Mouse (Mus musculus): ENCODE measurements at regions not wholly inside any gene's neighbourhood (a gene's known extent, or its start where the extent isn't known, plus 50 kb on each side); places are given as distances from the start of the nearest gene placed in this dataset.
"Not testable (repeated sequence)": the region's sequence is repeated elsewhere in the genome, so short reads cannot be mapped to it uniquely, and the experiment has no call there.

- H3K4me3 ChIP-seq = peak overlapping the region; percentile 49
- not testable (repeated sequence) for DNase-seq (ENCODE audit: low spot score); H3K27ac ChIP-seq (replicated peaks); H3K36me3 ChIP-seq; H3K9me3 ChIP-seq (replicated peaks); H3K4me1 ChIP-seq
- peaks cover 18% of the 10 kb centered on the region for H3K27me3 ChIP-seq (ENCODE audit: low read depth, poor library complexity, severe bottlenecking)
- under 1% methylated on average over 27 of the region's 52 CpGs for WGBS
These were observed 60.1 kb downstream of the Dynlt1b start for GRCm38 (mm10) chr17:6489926-6490564.

DNA sequence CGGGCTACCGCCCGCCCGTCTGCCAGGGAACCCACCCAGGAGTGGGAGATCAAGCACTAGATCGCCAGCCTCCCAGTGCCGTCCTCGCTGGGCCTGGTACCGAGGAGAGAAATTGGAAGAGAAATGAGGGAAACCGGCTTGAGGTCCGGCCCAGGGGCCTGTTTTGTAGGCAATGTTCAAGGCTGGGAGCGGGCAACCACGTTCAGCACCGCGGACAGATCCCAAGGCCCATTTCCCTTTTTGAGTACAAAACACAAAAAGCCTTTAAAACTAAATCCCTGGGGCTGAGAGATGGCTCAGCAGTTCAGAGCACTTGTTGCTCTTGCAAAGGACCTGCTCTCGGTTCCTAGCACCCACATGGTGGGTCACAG lies 60.6 kb downstream of the Dynlt1b start:
- H3K4me1 ChIP-seq; H3K4me3 ChIP-seq; H3K9me3 ChIP-seq (replicated peaks); DNase-seq (ENCODE audit: low spot score); H3K27ac ChIP-seq (replicated peaks); H3K36me3 ChIP-seq: not testable (repeated sequence)
- H3K27me3 ChIP-seq (ENCODE audit: low read depth, poor library complexity, severe bottlenecking) = peaks cover 18% of the 10 kb centered on the region
- WGBS = no CpG with 5 or more reads among the region's 15 CpGs

- 29% methylated on average over 19 of the region's 19 CpGs for WGBS
- DNase-seq (ENCODE audit: low spot score) = peak; percentile 22
These were observed 62.6 kb downstream of the Dynlt1b start for GRCm38 (mm10) chr17:6492501-6492900.

DNA sequence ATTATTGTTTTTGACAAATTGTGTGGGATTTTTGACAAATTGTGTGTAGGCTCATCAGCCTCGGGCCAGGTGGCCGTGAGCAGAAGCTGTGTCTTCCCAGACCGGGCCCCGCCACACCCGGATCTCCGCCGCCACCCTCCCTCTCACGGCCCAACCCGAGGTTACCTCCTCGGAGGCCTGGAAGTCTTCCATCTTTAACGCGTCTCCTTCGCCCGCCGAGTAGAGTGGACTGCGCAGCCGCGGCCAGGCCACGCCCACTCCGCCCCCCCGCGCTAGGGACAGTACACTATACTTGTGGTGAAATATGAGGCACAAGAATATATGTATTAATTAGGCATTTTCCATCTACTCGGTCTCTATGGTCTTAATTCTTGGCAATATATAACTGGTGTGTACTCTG lies 63.0 kb downstream of the Dynlt1b start:
- 34% methylated on average over 23 of the region's 23 CpGs for WGBS
- DNase-seq (ENCODE audit: low spot score) = peak; percentile 24
- H3K4me3 ChIP-seq = peak overlapping the region; percentile 30; the same call in 1 of the 2 replicates

More at GRCm38 (mm10) chr17:6492501-6492900, 62.6 kb downstream of the Dynlt1b start:
- H3K27ac ChIP-seq (replicated peaks); H3K4me1 ChIP-seq; H3K9me3 ChIP-seq (replicated peaks); H3K36me3 ChIP-seq: not testable (repeated sequence)
- Histone ChIP-seq H3K4me3 (peak overlapping the region; percentile 41), H3K27me3 (ENCODE audit: low read depth, poor library complexity, severe bottlenecking) (peaks cover 18% of the 10 kb centered on the region)

GRCm38 (mm10) chr17:6496491-6496890 lies 66.6 kb downstream of the Dynlt1b start:
- WGBS = 90% methylated on average over 9 of the region's 9 CpGs
- not testable (repeated sequence) for H3K4me3 ChIP-seq; H3K27ac ChIP-seq (replicated peaks); H3K9me3 ChIP-seq (replicated peaks); H3K4me1 ChIP-seq; DNase-seq (ENCODE audit: low spot score); H3K27me3 ChIP-seq (ENCODE audit: low read depth, poor library complexity, severe bottlenecking); H3K36me3 ChIP-seq

More for the DNA sequence above, 63.0 kb downstream of the Dynlt1b start:
- peaks cover 18% of the 10 kb centered on the region for H3K27me3 ChIP-seq (ENCODE audit: low read depth, poor library complexity, severe bottlenecking)
- H3K36me3 ChIP-seq; H3K4me1 ChIP-seq; H3K27ac ChIP-seq (replicated peaks); H3K9me3 ChIP-seq (replicated peaks): not testable (repeated sequence)

DNA sequence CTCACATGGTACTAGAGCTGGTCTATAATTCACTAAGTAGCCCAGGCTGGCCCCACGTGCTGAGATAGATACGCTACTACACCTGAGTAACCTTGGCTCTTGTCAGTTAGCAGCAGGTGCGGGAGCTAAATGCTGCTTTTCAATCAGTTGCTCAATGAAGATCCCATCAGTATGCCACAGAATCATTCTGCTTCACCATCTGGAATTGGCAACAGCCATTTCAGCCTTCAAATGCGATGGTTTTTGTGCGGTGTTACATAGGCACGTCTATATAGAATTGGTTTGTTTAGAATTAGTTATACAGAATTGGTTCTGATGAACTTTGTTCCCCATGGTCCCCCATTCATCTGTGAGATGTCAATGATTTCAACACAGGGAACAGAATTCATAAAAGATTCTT lies 72.8 kb downstream of the Dynlt1b start:
- not testable (repeated sequence) for H3K4me3 ChIP-seq; H3K4me1 ChIP-seq; DNase-seq (ENCODE audit: low spot score); H3K27ac ChIP-seq (replicated peaks); H3K9me3 ChIP-seq (replicated peaks); H3K36me3 ChIP-seq; H3K27me3 ChIP-seq (ENCODE audit: low read depth, poor library complexity, severe bottlenecking)
- WGBS = 91% methylated on average over 4 of the region's 6 CpGs

- WGBS = 87% methylated on average over 6 of the region's 6 CpGs
- H3K4me3 ChIP-seq; H3K27ac ChIP-seq (replicated peaks); H3K4me1 ChIP-seq; H3K36me3 ChIP-seq; H3K9me3 ChIP-seq (replicated peaks); H3K27me3 ChIP-seq (ENCODE audit: low read depth, poor library complexity, severe bottlenecking): not testable (repeated sequence)
- peak; percentile 5 for DNase-seq (ENCODE audit: low spot score)
These were observed 76.0 kb downstream of the Dynlt1b start for GRCm38 (mm10) chr17:6505896-6506295.

GRCm38 (mm10) chr17:6515128-6515527 lies 85.2 kb downstream of the Dynlt1b start:
- H3K27me3 ChIP-seq (ENCODE audit: low read depth, poor library complexity, severe bottlenecking); H3K27ac ChIP-seq (replicated peaks); H3K4me1 ChIP-seq; H3K9me3 ChIP-seq (replicated peaks); H3K36me3 ChIP-seq; DNase-seq (ENCODE audit: low spot score); H3K4me3 ChIP-seq: not testable (repeated sequence)
- 93% methylated on average over 5 of the region's 8 CpGs for WGBS

GRCm38 (mm10) chr17:6519107-6519506 lies 82.4 kb upstream of the Dynlt1c start:
- 82% methylated on average over 6 of the region's 6 CpGs for WGBS
- not testable (repeated sequence) for DNase-seq (ENCODE audit: low spot score); H3K36me3 ChIP-seq; H3K27me3 ChIP-seq (ENCODE audit: low read depth, poor library complexity, severe bottlenecking); H3K4me1 ChIP-seq; H3K4me3 ChIP-seq; H3K9me3 ChIP-seq (replicated peaks); H3K27ac ChIP-seq (replicated peaks)

DNA sequence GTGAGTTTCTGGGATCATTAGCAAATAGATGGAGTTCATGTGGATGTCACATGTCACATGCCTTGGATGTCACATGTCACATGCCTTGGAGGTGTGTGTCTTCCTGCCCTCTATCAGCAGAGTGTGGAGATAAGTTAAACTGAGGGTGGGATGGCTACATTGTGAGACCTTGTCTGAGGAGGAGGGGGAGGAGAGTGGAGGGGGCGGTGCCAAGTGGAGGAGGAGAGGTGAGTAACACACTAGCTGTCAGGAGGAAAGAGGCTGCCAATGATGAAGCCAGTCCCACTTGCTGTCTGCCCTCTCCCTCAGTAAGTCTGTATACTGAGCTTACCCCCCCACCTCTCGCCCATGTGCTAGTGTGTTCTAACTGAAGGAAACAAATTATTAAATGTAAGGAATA lies 81.5 kb upstream of the Dynlt1c start:
- not testable (repeated sequence) for DNase-seq (ENCODE audit: low spot score)

GRCm38 (mm10) chr17:6520751-6521150 lies 80.7 kb upstream of the Dynlt1c start:
- WGBS = 68% methylated on average over 4 of the region's 4 CpGs
- not testable (repeated sequence) for H3K27ac ChIP-seq (replicated peaks); H3K9me3 ChIP-seq (replicated peaks); DNase-seq (ENCODE audit: low spot score); H3K4me1 ChIP-seq; H3K36me3 ChIP-seq; H3K27me3 ChIP-seq (ENCODE audit: low read depth, poor library complexity, severe bottlenecking); H3K4me3 ChIP-seq

More for the DNA sequence above, 81.5 kb upstream of the Dynlt1c start:
- H3K4me3 ChIP-seq; H3K36me3 ChIP-seq; H3K27me3 ChIP-seq (ENCODE audit: low read depth, poor library complexity, severe bottlenecking); H3K9me3 ChIP-seq (replicated peaks); H3K27ac ChIP-seq (replicated peaks); H3K4me1 ChIP-seq: not testable (repeated sequence)
- WGBS = 82% methylated on average over 2 of the region's 2 CpGs

- 82% methylated on average over 6 of the region's 9 CpGs for WGBS
- not testable (repeated sequence) for DNase-seq (ENCODE audit: low spot score); H3K4me3 ChIP-seq; H3K9me3 ChIP-seq (replicated peaks); H3K27me3 ChIP-seq (ENCODE audit: low read depth, poor library complexity, severe bottlenecking); H3K36me3 ChIP-seq; H3K4me1 ChIP-seq; H3K27ac ChIP-seq (replicated peaks)
These were observed 79.3 kb upstream of the Dynlt1c start for GRCm38 (mm10) chr17:6522185-6522584.

- not testable (repeated sequence) for H3K4me1 ChIP-seq; H3K9me3 ChIP-seq (replicated peaks); DNase-seq (ENCODE audit: low spot score); H3K27me3 ChIP-seq (ENCODE audit: low read depth, poor library complexity, severe bottlenecking); H3K36me3 ChIP-seq; H3K4me3 ChIP-seq; H3K27ac ChIP-seq (replicated peaks)
- no CpG with 5 or more reads among the region's 5 CpGs for WGBS
These were observed 62.7 kb upstream of the Dynlt1c start for GRCm38 (mm10) chr17:6538723-6539122.

Data from midbrain, embryonic 10.5 days (tissue).